Mouse (Mus musculus) kidney, adult 8-10 months (tissue): Measurements from ENCODE around the gene Gm960.

ENCODE experiments used
- DNase-seq, 2 experiments: peaks; one replicate each; pipeline ENCODE4 v3.0.0; 2022

The Gm960 gene

GRCm38 (mm10) chr19:4711098-4711600 lies 12.7 kb upstream of the Gm960 start, which contains the start of gene Sptbn2:
Gene Sptbn2 (plus strand): TSS chr19:4711167.
- no peak for DNase-seq

- no peak for DNase-seq
Measured at GRCm38 (mm10) chr19:4708765-4709164, 10.3 kb upstream of the Gm960 start.

- DNase-seq: no peak
Measured at GRCm38 (mm10) chr19:4701221-4701620, 2.8 kb upstream of the Gm960 start.

GRCm38 (mm10) chr19:4700656-4701055 lies 2.2 kb upstream of the Gm960 start:
- DNase-seq: no peak

- no peak for DNase-seq
Measured at GRCm38 (mm10) chr19:4699821-4700220, 1.4 kb upstream of the Gm960 start.

GRCm38 (mm10) chr19:4698856-4699255 lies 388 bp upstream of the Gm960 start:
- DNase-seq: no peak

GRCm38 (mm10) chr19:4697721-4698120 lies 747 bp downstream of the Gm960 start:
- no peak for DNase-seq

GRCm38 (mm10) chr19:4697121-4697520 lies 1.3 kb downstream of the Gm960 start:
- no peak for DNase-seq

- no peak for DNase-seq
Measured at GRCm38 (mm10) chr19:4694346-4694745, 4.1 kb downstream of the Gm960 start.

- DNase-seq: no peak
Measured at GRCm38 (mm10) chr19:4672401-4672800, 26.1 kb downstream of the Gm960 start.

GRCm38 (mm10) chr19:4670776-4671175 lies 27.7 kb downstream of the Gm960 start:
- DNase-seq: peak in 1 of 2 experiments; percentile 30

GRCm38 (mm10) chr19:4666815-4667214 lies 31.7 kb downstream of the Gm960 start:
- no peak for DNase-seq

GRCm38 (mm10) chr19:4658156-4658555 lies 40.3 kb downstream of the Gm960 start:
- DNase-seq: no peak

GRCm38 (mm10) chr19:4646917-4647492 lies 51.5 kb downstream of the Gm960 start:
- no peak for DNase-seq

- peak; percentile 19 to 47 for DNase-seq
Measured at GRCm38 (mm10) chr19:4644271-4644670, 54.2 kb downstream of the Gm960 start.

GRCm38 (mm10) chr19:4635986-4636385 lies 62.5 kb downstream of the Gm960 start:
- DNase-seq: no peak

GRCm38 (mm10) chr19:4628819-4629218 lies 69.6 kb downstream of the Gm960 start:
- peak in 1 of 2 experiments; percentile 64 for DNase-seq

GRCm38 (mm10) chr19:4625829-4626535 lies 72.5 kb downstream of the Gm960 start:
- DNase-seq: no peak

GRCm38 (mm10) chr19:4625179-4625828 lies 73.2 kb downstream of the Gm960 start, which contains the start of gene Rce1:
Gene Rce1 (minus strand): TSS chr19:4625641.
- DNase-seq: peak; percentile 78 to 88

- DNase-seq: no peak
Measured at GRCm38 (mm10) chr19:4624406-4625178, 73.9 kb downstream of the Gm960 start.

GRCm38 (mm10) chr19:4624006-4624405 lies 74.5 kb downstream of the Gm960 start:
- no peak for DNase-seq

- DNase-seq: no peak
Measured at GRCm38 (mm10) chr19:4623419-4623818, 75.0 kb downstream of the Gm960 start.

GRCm38 (mm10) chr19:4622780-4623179 lies 75.7 kb downstream of the Gm960 start:
- DNase-seq: no peak
